Mouse (Mus musculus): ENCODE measurements around the gene Stoml1. TPM values are rescaled to one million over a fixed set of nuclear protein-coding genes. Genes with fewer than 3 reads are reported as not detected.

The Stoml1 gene
- total and polyA plus RNA-seq, 3 experiments: 9.2 to 23.4 (median 9.6) TPM

DNA sequence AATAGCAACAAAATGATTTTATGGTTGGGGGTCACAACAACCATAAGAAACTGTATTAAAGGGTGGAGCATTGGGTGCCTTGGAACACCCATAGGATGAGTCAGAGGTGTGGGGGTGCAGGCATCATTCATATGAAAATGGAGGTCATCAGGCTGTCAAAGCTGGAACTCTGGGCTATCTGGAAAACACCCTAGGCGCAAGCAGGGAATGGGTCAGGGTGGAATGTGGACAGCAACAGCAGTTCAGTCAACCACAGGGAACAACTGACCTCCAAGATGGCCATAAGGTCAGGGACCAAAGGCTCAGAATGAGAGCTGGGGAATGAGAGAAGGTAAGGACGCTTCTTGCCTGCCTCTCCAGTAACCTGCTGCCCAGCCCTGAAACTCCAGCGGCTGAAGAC, 34.4 kb upstream of the Stoml1 start:
- Histone ChIP-seq H3K27ac (no peak overlapping the region), H3K27me3 (ENCODE audit: control insufficient read depth, insufficient read depth, low read length) (no peaks in the 10 kb centered on the region), H3K36me3 (ENCODE audit: control insufficient read depth, insufficient read depth, low read length) (no peaks in the 10 kb centered on the region), H3K9ac (ENCODE audit: low read depth, low read length) (no peak overlapping the region), H3K4me1 (ENCODE audit: control insufficient read depth, insufficient read depth, low read length) (no peaks in the 10 kb centered on the region; the same call in 1 of the 2 replicates), H3K79me2 (replicated peaks; ENCODE audit: control insufficient read depth, insufficient read depth, low read length) (no peaks in the 10 kb centered on the region), H3K4me3 (no peak overlapping the region)
- no peak for TF ChIP-seq EP300 (IDR thresholded peaks at IDR 0.05; ENCODE audit: insufficient read depth, low read depth, low read length)
- no peak for TF ChIP-seq CTCF (IDR thresholded peaks at IDR 0.05)
- no peak for TF ChIP-seq POLR2A (IDR thresholded peaks at IDR 0.05; ENCODE audit: insufficient read depth, low read depth, low read length)
- 95% methylated on average over 3 of the region's 3 CpGs for WGBS
- intact Hi-C loops (cut with DNase I): no loop called here
- no peak for DNase-seq

DNA sequence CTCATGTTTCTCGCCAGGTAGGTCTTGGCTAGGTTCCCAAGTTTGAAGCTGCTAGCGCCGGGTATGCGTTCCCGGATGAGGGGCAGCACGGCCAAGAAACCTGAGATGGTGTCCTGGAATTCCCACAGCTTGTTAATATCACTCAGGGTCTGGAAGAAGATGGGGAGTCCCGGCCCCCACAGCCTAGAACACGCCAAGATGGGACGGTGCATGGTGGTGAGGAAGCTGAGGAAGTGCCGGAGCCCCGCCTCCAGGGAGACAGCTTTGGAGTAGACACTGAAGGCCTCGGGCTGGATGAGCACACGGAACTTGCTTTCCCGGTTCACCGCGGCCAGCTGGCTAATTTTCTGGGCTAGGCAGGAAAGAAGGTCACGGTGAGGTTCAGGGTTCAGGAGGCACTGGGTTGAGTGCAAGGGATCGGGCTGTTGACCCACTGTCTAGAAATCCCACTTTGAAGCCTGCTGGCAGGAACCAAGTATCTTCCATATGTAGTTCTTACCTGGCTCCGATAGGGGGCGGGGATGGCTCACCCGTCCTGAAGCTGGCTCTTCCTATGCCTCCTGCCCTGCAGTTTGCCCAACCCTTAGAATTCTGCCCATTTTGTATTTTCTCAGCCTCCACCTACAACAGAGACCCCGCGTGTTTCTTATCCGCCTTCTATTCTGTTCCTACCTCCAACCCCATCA, 32.6 kb upstream of the Stoml1 start:
- DNase-seq: no peak
- TF ChIP-seq EP300 (IDR thresholded peaks at IDR 0.05; ENCODE audit: insufficient read depth, low read depth, low read length): 0 out of 2 replicates have a peak, but pooled peaks have one; percentile 37
- peak; percentile 79 for TF ChIP-seq CTCF (IDR thresholded peaks at IDR 0.05)
- no peak for TF ChIP-seq POLR2A (IDR thresholded peaks at IDR 0.05; ENCODE audit: insufficient read depth, low read depth, low read length)
- Histone ChIP-seq H3K36me3 (ENCODE audit: control insufficient read depth, insufficient read depth, low read length) (no peaks in the 10 kb centered on the region), H3K4me1 (ENCODE audit: control insufficient read depth, insufficient read depth, low read length) (no peaks in the 10 kb centered on the region), H3K79me2 (replicated peaks; ENCODE audit: control insufficient read depth, insufficient read depth, low read length) (no peaks in the 10 kb centered on the region), H3K27me3 (ENCODE audit: control insufficient read depth, insufficient read depth, low read length) (no peaks in the 10 kb centered on the region), H3K4me3 (no peak overlapping the region), H3K27ac (no peak overlapping the region), H3K9ac (ENCODE audit: low read depth, low read length) (no peak overlapping the region)
- 68% methylated on average over 24 of the region's 24 CpGs for WGBS
- intact Hi-C loops (cut with DNase I): no loop called here

DNA sequence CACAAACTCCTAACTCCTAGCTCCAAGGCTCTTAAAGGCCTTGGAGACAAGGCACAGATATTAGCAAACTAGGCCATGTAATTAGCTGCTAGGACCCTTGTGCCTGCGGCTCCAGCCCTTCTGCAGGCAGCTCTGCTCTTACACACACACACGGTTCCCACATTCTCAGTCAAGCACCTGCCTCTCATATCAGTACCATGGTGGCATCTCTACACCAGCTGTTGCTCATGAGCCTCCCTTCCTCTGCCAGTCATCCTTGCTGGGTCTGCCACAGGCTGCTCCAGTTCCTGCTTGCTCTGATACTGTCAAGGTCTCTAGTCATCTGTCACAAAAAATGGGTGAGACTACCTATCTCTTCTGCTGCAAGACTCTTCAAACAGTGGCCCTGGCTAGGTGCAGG, 28.6 kb upstream of the Stoml1 start:
- Histone ChIP-seq H3K36me3 (ENCODE audit: control insufficient read depth, insufficient read depth, low read length) (no peaks in the 10 kb centered on the region), H3K27ac (no peak overlapping the region), H3K79me2 (replicated peaks; ENCODE audit: control insufficient read depth, insufficient read depth, low read length) (no peaks in the 10 kb centered on the region), H3K4me1 (ENCODE audit: control insufficient read depth, insufficient read depth, low read length) (peaks cover 1% of the 10 kb centered on the region; the same call in 1 of the 2 replicates), H3K27me3 (ENCODE audit: control insufficient read depth, insufficient read depth, low read length) (no peaks in the 10 kb centered on the region), H3K9ac (ENCODE audit: low read depth, low read length) (no peak overlapping the region), H3K4me3 (no peak overlapping the region)
- DNase-seq: no peak
- intact Hi-C loops (cut with DNase I): no loop called here
- 89% methylated on average over 2 of the region's 2 CpGs for WGBS
- no peak for TF ChIP-seq EP300 (IDR thresholded peaks at IDR 0.05; ENCODE audit: insufficient read depth, low read depth, low read length)
- no peak for TF ChIP-seq CTCF (IDR thresholded peaks at IDR 0.05)
- TF ChIP-seq POLR2A (IDR thresholded peaks at IDR 0.05; ENCODE audit: insufficient read depth, low read depth, low read length): no peak

DNA sequence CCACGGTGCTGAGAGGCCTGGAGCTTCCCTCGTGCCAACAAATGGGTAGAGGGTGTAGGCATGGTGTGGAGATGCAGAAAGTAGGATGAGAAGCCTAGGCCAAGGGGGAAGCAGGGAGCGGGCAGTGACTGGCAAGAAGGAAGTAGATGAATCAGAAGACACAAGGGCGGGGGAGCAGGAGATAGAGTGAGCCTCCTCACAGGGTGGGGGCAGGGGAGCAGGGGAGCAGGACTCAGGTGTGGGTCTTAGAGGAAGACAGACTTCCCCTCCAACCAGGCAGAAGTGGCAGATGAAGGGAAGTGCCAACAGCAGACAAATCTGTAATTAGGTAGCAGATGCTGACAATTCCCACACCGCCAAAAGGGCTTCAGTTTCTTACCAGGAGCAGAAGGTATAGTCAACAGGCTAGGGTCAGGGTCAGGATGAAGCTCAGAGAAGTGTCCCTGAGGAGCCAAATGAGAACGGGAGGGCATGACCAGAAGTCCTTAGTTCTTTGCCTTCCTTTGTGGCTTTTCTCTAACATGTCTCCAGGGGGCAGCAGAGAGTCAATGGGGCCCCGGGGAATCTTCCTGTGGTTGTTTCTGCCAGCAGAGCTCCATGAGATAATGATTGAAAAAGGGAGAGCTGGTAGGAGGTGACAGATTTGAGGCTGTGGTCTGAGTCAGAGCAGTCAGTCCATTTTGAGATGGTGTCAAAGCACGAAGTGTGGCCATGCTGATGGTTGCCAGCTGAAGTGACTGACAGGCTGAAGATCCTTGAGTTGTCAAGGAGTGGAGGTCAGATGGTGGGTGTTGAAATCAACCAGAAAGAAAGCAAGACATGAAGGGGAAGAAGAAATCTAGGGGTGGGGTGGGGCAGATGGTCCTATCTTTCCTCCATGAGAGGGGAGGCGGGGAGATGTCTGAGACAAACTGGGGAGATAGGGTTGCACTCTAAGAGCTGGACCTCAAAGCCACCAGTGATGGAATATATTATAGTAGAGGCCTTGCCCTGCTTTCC, 26.8 kb upstream of the Stoml1 start:
- Histone ChIP-seq H3K36me3 (ENCODE audit: control insufficient read depth, insufficient read depth, low read length) (no peaks in the 10 kb centered on the region), H3K27me3 (ENCODE audit: control insufficient read depth, insufficient read depth, low read length) (no peaks in the 10 kb centered on the region), H3K79me2 (replicated peaks; ENCODE audit: control insufficient read depth, insufficient read depth, low read length) (no peaks in the 10 kb centered on the region), H3K4me3 (no peak overlapping the region), H3K9ac (ENCODE audit: low read depth, low read length) (no peak overlapping the region), H3K27ac (no peak overlapping the region), H3K4me1 (ENCODE audit: control insufficient read depth, insufficient read depth, low read length) (peaks cover 1% of the 10 kb centered on the region; the same call in 1 of the 2 replicates)
- peak; percentile 52 to 59 for DNase-seq
- intact Hi-C loops (cut with DNase I): loop anchor here (1.0 to 2.0 kb wide), 2 partner anchors 41 to 54 kb away; no protein-coding TSS in a partner anchor
- 61% methylated on average over 9 of the region's 9 CpGs for WGBS
- TF ChIP-seq EP300 (IDR thresholded peaks at IDR 0.05; ENCODE audit: insufficient read depth, low read depth, low read length) (no peak), CTCF (IDR thresholded peaks at IDR 0.05) (no peak), POLR2A (IDR thresholded peaks at IDR 0.05; ENCODE audit: insufficient read depth, low read depth, low read length) (no peak)

DNA sequence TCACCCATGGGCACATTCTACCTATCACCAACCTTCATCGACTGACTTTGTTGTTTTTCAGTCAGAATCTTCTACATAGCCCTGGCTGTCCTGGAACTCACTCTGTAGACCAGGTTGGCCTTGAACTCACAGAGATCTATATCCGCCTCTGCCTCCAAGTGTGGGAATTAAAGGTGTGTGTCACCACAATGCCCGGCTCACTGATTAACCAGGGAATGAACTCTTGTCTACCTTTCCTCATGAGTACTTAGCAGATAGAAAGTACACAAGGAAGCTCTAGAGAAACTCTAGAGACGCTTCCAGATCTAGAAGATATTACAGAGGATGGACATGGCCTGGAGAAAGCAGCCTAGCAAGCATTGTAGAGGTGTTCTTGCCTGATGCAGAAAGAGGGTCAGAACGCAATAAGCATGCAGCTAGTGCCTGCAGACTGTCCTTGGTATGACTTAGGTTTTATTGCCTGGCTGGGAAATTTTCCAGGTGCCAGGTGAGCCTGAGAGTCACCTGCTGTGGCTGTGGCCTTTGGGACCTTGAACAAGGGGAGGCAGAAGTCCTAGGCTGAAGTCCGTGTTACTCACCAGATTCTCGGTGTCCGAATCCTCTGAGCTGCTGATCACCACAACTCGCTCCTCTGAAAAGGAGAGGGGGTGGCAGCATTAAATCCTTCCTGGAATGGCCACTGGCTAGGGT, 24.0 kb upstream of the Stoml1 start:
- no peaks in the 10 kb centered on the region for H3K27me3 ChIP-seq (ENCODE audit: control insufficient read depth, insufficient read depth, low read length)
- peaks cover 2% of the 10 kb centered on the region; the same call in 1 of the 2 replicates for H3K36me3 ChIP-seq (ENCODE audit: control insufficient read depth, insufficient read depth, low read length)
- intact Hi-C loops (cut with DNase I): no loop called here
- TF ChIP-seq EP300 (IDR thresholded peaks at IDR 0.05; ENCODE audit: insufficient read depth, low read depth, low read length) (no peak), POLR2A (IDR thresholded peaks at IDR 0.05; ENCODE audit: insufficient read depth, low read depth, low read length) (no peak), CTCF (IDR thresholded peaks at IDR 0.05) (no peak)
- H3K4me1 ChIP-seq (ENCODE audit: control insufficient read depth, insufficient read depth, low read length): peaks cover 12% of the 10 kb centered on the region
- H3K79me2 ChIP-seq (replicated peaks; ENCODE audit: control insufficient read depth, insufficient read depth, low read length): no peaks in the 10 kb centered on the region
- no peak overlapping the region for H3K4me3 ChIP-seq
- 97% methylated on average over 9 of the region's 9 CpGs for WGBS
- no peak for DNase-seq
- H3K9ac ChIP-seq (ENCODE audit: low read depth, low read length): no peak overlapping the region
- no peak overlapping the region for H3K27ac ChIP-seq

Measured in heart, adult 2 months (tissue).